ENCODE assay signal across 14 mouse cellular contexts in genomic region chrX:101847191-101847795, GRCm38 (mm10). TPM values are rescaled to one million over a fixed set of nuclear protein-coding genes. Genes with fewer than 3 reads are reported as not detected.
DNase-seq lines count a peak whose midpoint lies in the region; ATAC-seq and TF ChIP-seq lines count a peak whose summit lies in the region.
"Had no signal": no experiment of that assay in that cellular context is flagged by ENCODE, and none has a peak within 500 bp of the region (broad histone marks: within the 10 kb centered on the region; RNA-seq: fewer than 3 reads in every experiment).

No protein-coding gene starts in this region.

- H3K27me3 ChIP-seq in heart, embryonic 10.5 days (ENCODE audit: insufficient read depth, poor library complexity, severe bottlenecking) = peaks cover 68% of the 10 kb centered on the region
- H3K27me3 ChIP-seq in lung, embryonic 14.5 days (ENCODE audit: insufficient read depth, low read length) = peaks cover 31% of the 10 kb centered on the region
- peaks cover 97% of the 10 kb centered on the region for H3K27me3 ChIP-seq in limb, embryonic 10.5 days (ENCODE audit: low read depth, poor library complexity, severe bottlenecking)
- H3K27me3 ChIP-seq in forebrain, embryonic 13.5 days = peaks cover 67% of the 10 kb centered on the region

- H3K4me3 ChIP-seq in heart, embryonic 10.5 days = no peak overlapping the region
- no peak overlapping the region for H3K4me3 ChIP-seq in lung, embryonic 14.5 days (ENCODE audit: low read depth, low read length)
- H3K4me3 ChIP-seq in lung, adult 2 months (replicated peaks; ENCODE audit: extremely low read depth, low read depth, low read length) = no peak overlapping the region
- 0 out of 2 replicates have a peak overlapping the region, but pooled peaks have one; percentile 4 for H3K4me3 ChIP-seq in limb, embryonic 10.5 days
- no peak overlapping the region for H3K4me3 ChIP-seq in forebrain, embryonic 13.5 days
- H3K4me3 ChIP-seq: liver, embryonic 13.5 days; midbrain, embryonic 15.5 days had no signal

- peak; percentile 75 for DNase-seq in heart, embryonic 10.5 days (ENCODE audit: low spot score)
- DNase-seq in heart, adult 18-20 months = no peak
- peak; percentile 27 for DNase-seq in lung, embryonic 14.5 days
- no peak for DNase-seq in lung, adult 2 months
- DNase-seq in limb, embryonic 10.5 days (ENCODE audit: low spot score) = peak; percentile 36
- DNase-seq in frontal cortex, postnatal 10 days (ENCODE audit: low spot score in 2 of 2) = no peak
- DNase-seq: B cell, adult 2 months; liver, embryonic 13.5 days had no signal

- H3K4me2 ChIP-seq in lung, embryonic 14.5 days = no peak overlapping the region
- H3K4me2 ChIP-seq in forebrain, embryonic 13.5 days = no peak overlapping the region
- H3K4me2 ChIP-seq: liver, embryonic 13.5 days; midbrain, embryonic 15.5 days had no signal

- H3K4me1 ChIP-seq in heart, embryonic 10.5 days = peaks cover 22% of the 10 kb centered on the region
- H3K4me1 ChIP-seq in lung, embryonic 14.5 days (ENCODE audit: insufficient read depth) = no peaks in the 10 kb centered on the region
- no peaks in the 10 kb centered on the region; the same call in 1 of the 2 replicates for H3K4me1 ChIP-seq in lung, adult 2 months (ENCODE audit: control insufficient read depth, insufficient read depth, low read length)
- H3K4me1 ChIP-seq in limb, embryonic 10.5 days = peaks cover 37% of the 10 kb centered on the region
- H3K4me1 ChIP-seq in forebrain, embryonic 13.5 days = no peaks in the 10 kb centered on the region
- H3K4me1 ChIP-seq: liver, embryonic 13.5 days had no signal

- peak overlapping the region; percentile 80 for H3K27ac ChIP-seq in heart, embryonic 10.5 days
- H3K27ac ChIP-seq in lung, embryonic 14.5 days (ENCODE audit: low read depth) = no peak overlapping the region
- H3K27ac ChIP-seq in limb, embryonic 10.5 days = peak overlapping the region; percentile 50; the same call in 1 of the 2 replicates
- H3K27ac ChIP-seq in forebrain, embryonic 13.5 days = no peak overlapping the region
- H3K27ac ChIP-seq: liver, embryonic 13.5 days; midbrain, embryonic 15.5 days had no signal

- H3K9ac ChIP-seq in lung, embryonic 14.5 days = no peak overlapping the region
- H3K9ac ChIP-seq in forebrain, embryonic 13.5 days = no peak overlapping the region
- H3K9ac ChIP-seq: liver, embryonic 13.5 days; midbrain, embryonic 15.5 days had no signal

- TF ChIP-seq CTCF in lung, embryonic 14.5 days (IDR thresholded peaks at IDR 0.05; ENCODE audit: low read depth) = no peak
- no peak for TF ChIP-seq CTCF in lung, adult 2 months (IDR thresholded peaks at IDR 0.05; ENCODE audit: insufficient read depth, low read length)

- H3K9me3 ChIP-seq in heart, embryonic 10.5 days = no peaks in the 10 kb centered on the region
- H3K9me3 ChIP-seq in lung, embryonic 14.5 days (ENCODE audit: low read depth, low read length) = no peaks in the 10 kb centered on the region
- no peaks in the 10 kb centered on the region for H3K9me3 ChIP-seq in limb, embryonic 10.5 days (replicated peaks)
- no peaks in the 10 kb centered on the region for H3K9me3 ChIP-seq in forebrain, embryonic 13.5 days (replicated peaks)
- H3K9me3 ChIP-seq: liver, embryonic 13.5 days; midbrain, embryonic 15.5 days had no signal

- no peak for ATAC-seq in lung, embryonic 14.5 days (ENCODE audit: insufficient read depth)
- ATAC-seq in forebrain, embryonic 13.5 days = no peak
- no peak for ATAC-seq in CD4-positive, CD25-positive, alpha-beta regulatory T cell, adult 4 months
- ATAC-seq: midbrain, embryonic 15.5 days; Patski had no signal

- no peaks in the 10 kb centered on the region for H3K36me3 ChIP-seq in heart, embryonic 10.5 days
- H3K36me3 ChIP-seq in lung, embryonic 14.5 days (ENCODE audit: insufficient read depth) = no peaks in the 10 kb centered on the region
- H3K36me3 ChIP-seq in limb, embryonic 10.5 days = no peaks in the 10 kb centered on the region
- no peaks in the 10 kb centered on the region for H3K36me3 ChIP-seq in forebrain, embryonic 13.5 days (ENCODE audit: poor library complexity, severe bottlenecking)
- H3K36me3 ChIP-seq: liver, embryonic 13.5 days; midbrain, embryonic 15.5 days had no signal

- 35% methylated on average over 5 of the region's 5 CpGs for WGBS in heart, embryonic 10.5 days
- 49% methylated on average over 5 of the region's 5 CpGs for WGBS in lung, embryonic 14.5 days
- 76% methylated on average over 5 of the region's 5 CpGs for WGBS in lung, adult 2 months
- 27% methylated on average over 5 of the region's 5 CpGs for WGBS in limb, embryonic 10.5 days
- 53% methylated on average over 5 of the region's 5 CpGs for whole genome bisulfite sequencing in forebrain, embryonic 13.5 days

- no peak for TF ChIP-seq POLR2A in lung, adult 2 months (IDR thresholded peaks at IDR 0.05; ENCODE audit: borderline replicate concordance, extremely low read depth, low read depth, low read length)

RNA-seq across cellular contexts. Expression of gene Nhsl2, which starts 1.9 kb away (rescaled TPM):
- polyA plus RNA-seq in heart, embryonic 10.5 days (2016; fragmentation: Nextera tagmentation; extraction: Ambion mirVana) = 30.5 and 33.7 TPM in 2 replicates
- total RNA-seq in heart, adult 18-20 months (2021) = 1 to 10 TPM; 4.2 to 5.0 TPM
- polyA plus RNA-seq in lung, embryonic 14.5 days (2014; fragmentation: Nextera tagmentation; extraction: Ambion mirVana) = 7.3 and 8.4 TPM in 2 replicates
- 4.3 and 4.8 TPM in 2 replicates for polyA plus RNA-seq in lung, adult 2 months (2012; rRNA removed)
- 19.7 and 21.4 TPM in 2 replicates for polyA plus RNA-seq in limb, embryonic 10.5 days (2016; fragmentation: Nextera tagmentation; extraction: Ambion mirVana)
- polyA plus RNA-seq in forebrain, embryonic 13.5 days (2015; fragmentation: Nextera tagmentation; extraction: Ambion mirVana) = 6.2 and 7.0 TPM in 2 replicates
- 1 to 10 TPM; 1.4 to 2.2 TPM for polyA plus RNA-seq in CD4-positive, CD25-positive, alpha-beta regulatory T cell, adult 4 months (2017; shearing (Covaris generic))

RNA-seq across cellular contexts. Expression of gene 8030474K03Rik, which starts 52.8 kb away (rescaled TPM):
- 0.21 and 0.32 TPM in 2 replicates for polyA plus RNA-seq in heart, embryonic 10.5 days (2016; fragmentation: Nextera tagmentation; extraction: Ambion mirVana)
- not detected for total RNA-seq in heart, adult 18-20 months (2021)
- polyA plus RNA-seq in lung, embryonic 14.5 days (2014; fragmentation: Nextera tagmentation; extraction: Ambion mirVana) = not detected in 2 replicates
- not detected in 2 replicates for polyA plus RNA-seq in lung, adult 2 months (2012; rRNA removed)
- polyA plus RNA-seq in limb, embryonic 10.5 days (2016; fragmentation: Nextera tagmentation; extraction: Ambion mirVana) = 0.08 and 0.29 TPM in 2 replicates
- polyA plus RNA-seq in forebrain, embryonic 13.5 days (2015; fragmentation: Nextera tagmentation; extraction: Ambion mirVana) = not detected in 2 replicates
- 1 to 10 TPM in 1 of 2 experiments, not detected in 1; 2.6 TPM for polyA plus RNA-seq in CD4-positive, CD25-positive, alpha-beta regulatory T cell, adult 4 months (2017; shearing (Covaris generic))
- total RNA-seq: heart, postnatal 10 days had no signal
- polyA plus RNA-seq: forebrain, embryonic 11.5 days; midbrain, embryonic 15.5 days had no signal

RNA-seq across cellular contexts. Expression of gene Gm4779, which starts 53.1 kb away (rescaled TPM):
- polyA plus RNA-seq in heart, embryonic 10.5 days (2016; fragmentation: Nextera tagmentation; extraction: Ambion mirVana) = 0.19 and 0.33 TPM in 2 replicates
- not detected for total RNA-seq in heart, adult 18-20 months (2021)
- polyA plus RNA-seq in lung, embryonic 14.5 days (2014; fragmentation: Nextera tagmentation; extraction: Ambion mirVana) = not detected in 2 replicates
- not detected in 2 replicates for polyA plus RNA-seq in lung, adult 2 months (2012; rRNA removed)
- 0.15 and 0.18 TPM in 2 replicates for polyA plus RNA-seq in limb, embryonic 10.5 days (2016; fragmentation: Nextera tagmentation; extraction: Ambion mirVana)
- not detected in 2 replicates for polyA plus RNA-seq in forebrain, embryonic 13.5 days (2015; fragmentation: Nextera tagmentation; extraction: Ambion mirVana)
- 1 to 10 TPM in 1 of 2 experiments, not detected in 1; 1.4 TPM for polyA plus RNA-seq in CD4-positive, CD25-positive, alpha-beta regulatory T cell, adult 4 months (2017; shearing (Covaris generic))
- total RNA-seq: heart, postnatal 10 days had no signal
- polyA plus RNA-seq: forebrain, embryonic 11.5 days; Patski had no signal

Comparison
In these comparisons a context has a peak if more than half of its experiments do, and no peak if none do; other contexts are left out.
1. DNase-seq: peak in heart, embryonic 10.5 days (single experiment), lung, embryonic 14.5 days (single experiment) and limb, embryonic 10.5 days (single experiment); none in heart, adult 18-20 months (0 of 2), lung, adult 2 months (single experiment) and frontal cortex, postnatal 10 days (0 of 2).
2. H3K27ac ChIP-seq: peak in heart, embryonic 10.5 days (single experiment) and limb, embryonic 10.5 days (single experiment); none in lung, embryonic 14.5 days (single experiment) and forebrain, embryonic 13.5 days (single experiment).